Mouse (Mus musculus) hindbrain, embryonic 12.5 days (tissue): ENCODE measurements around the gene Frs2. TPM values are rescaled to one million over a fixed set of nuclear protein-coding genes. Genes with fewer than 3 reads are reported as not detected.
A peak's percentile ranks its signal among the peaks of the same experiment; 100 is the strongest.
"Not testable (repeated sequence)": the region's sequence is repeated elsewhere in the genome, so short reads cannot be mapped to it uniquely, and the experiment has no call there.

Experiments used
- ATAC-seq: fragments of 200-750 bp; cut with Nextera tagmentation; 2 replicates; pipeline ENCODE4 v1.8.0; 2017; ENCODE audit warnings: moderate TSS enrichment; ENCODE audit not compliant: low FRiP score
- H3K27ac ChIP-seq: fragments of 300-500 bp; sonication (generic); 2 replicates; pipeline ENCODE4 v1.5.1; 2016; ENCODE audit warnings: mild to moderate bottlenecking
- H3K27me3 ChIP-seq: fragments of 300-500 bp; sonication (generic); 2 replicates; pipeline ENCODE4 v1.6.1; 2016; ENCODE audit warnings: mild to moderate bottlenecking
- H3K36me3 ChIP-seq: fragments of 300-500 bp; sonication (generic); 2 replicates; pipeline ENCODE4 v1.6.1; 2016; ENCODE audit warnings: mild to moderate bottlenecking
- H3K4me1 ChIP-seq: fragments of 300-500 bp; sonication (generic); 2 replicates; pipeline ENCODE4 v1.6.1; 2016
- H3K4me2 ChIP-seq: fragments of 300-500 bp; sonication (generic); replicated peaks from 2 replicates; pipeline ENCODE4 v1.6.1; 2016; ENCODE audit warnings: mild to moderate bottlenecking
- H3K4me3 ChIP-seq: fragments of 300-500 bp; sonication (generic); 2 replicates; pipeline ENCODE4 v1.5.1; 2016; ENCODE audit warnings: mild to moderate bottlenecking
- H3K9ac ChIP-seq: fragments of 300-500 bp; sonication (generic); 2 replicates; pipeline ENCODE4 v1.6.1; 2016; ENCODE audit warnings: mild to moderate bottlenecking, moderate library complexity
- H3K9me3 ChIP-seq: fragments of 300-500 bp; sonication (generic); replicated peaks from 2 replicates; pipeline ENCODE4 v1.6.1; 2016; ENCODE audit warnings: mild to moderate bottlenecking
- WGBS: fragments of 180-500 bp; shearing (Covaris S2); methylation state at CpG from one replicate; pipeline ENCODE4 v1.1.7; 2016; 5-methylcytosine and 5-hydroxymethylcytosine counted together
- polyA plus RNA-seq: library from polyadenylated mRNA; unstranded; fragments of >200 nt; fragmentation: Nextera tagmentation; extraction: Ambion mirVana; gene quantifications from 2 replicates; pipeline ENCODE4 v1.2.1, GENCODE M21; 2016

Gene Frs2
- polyA plus RNA-seq, 1 experiment from 2014 or later, result 25.3 TPM

GRCm38 (mm10) chr10:117049253-117049652 is 99.1 kb downstream of the Frs2 start:
- H3K9ac ChIP-seq, result no peak overlapping the region
- no peak overlapping the region for H3K27ac ChIP-seq
- no peaks in the 10 kb centered on the region for H3K27me3 ChIP-seq
- no peak for ATAC-seq
- no peak overlapping the region for H3K4me3 ChIP-seq
- no peaks in the 10 kb centered on the region for H3K9me3 ChIP-seq
- no peak overlapping the region for H3K4me2 ChIP-seq
- peaks cover 10% of the 10 kb centered on the region for H3K4me1 ChIP-seq
- 82% methylated on average over 4 of the region's 4 CpGs for WGBS
- H3K36me3 ChIP-seq, result peaks cover 54% of the 10 kb centered on the region

GRCm38 (mm10) chr10:117045175-117046056 is 102.9 kb downstream of the Frs2 start, which contains the start of gene Lrrc10:
TSS of gene Lrrc10 (plus strand) at chr10:117045341.
- Histone ChIP-seq H3K4me3 (no peak within 1 kb of the TSS), H3K36me3 (peaks cover 17% of the 10 kb centered on the region), H3K4me1 (peaks cover 10% of the 10 kb centered on the region), H3K27me3 (no peaks in the 10 kb centered on the region), H3K9me3 (no peaks in the 10 kb centered on the region), H3K9ac (peak within 1 kb of the TSS; percentile 24; the same call in 1 of the 2 replicates), H3K27ac (no peak within 1 kb of the TSS), H3K4me2 (peak within 1 kb of the TSS; percentile 34)
- no peak for ATAC-seq
- 38% methylated on average over 40 of the region's 40 CpGs for WGBS

DNA sequence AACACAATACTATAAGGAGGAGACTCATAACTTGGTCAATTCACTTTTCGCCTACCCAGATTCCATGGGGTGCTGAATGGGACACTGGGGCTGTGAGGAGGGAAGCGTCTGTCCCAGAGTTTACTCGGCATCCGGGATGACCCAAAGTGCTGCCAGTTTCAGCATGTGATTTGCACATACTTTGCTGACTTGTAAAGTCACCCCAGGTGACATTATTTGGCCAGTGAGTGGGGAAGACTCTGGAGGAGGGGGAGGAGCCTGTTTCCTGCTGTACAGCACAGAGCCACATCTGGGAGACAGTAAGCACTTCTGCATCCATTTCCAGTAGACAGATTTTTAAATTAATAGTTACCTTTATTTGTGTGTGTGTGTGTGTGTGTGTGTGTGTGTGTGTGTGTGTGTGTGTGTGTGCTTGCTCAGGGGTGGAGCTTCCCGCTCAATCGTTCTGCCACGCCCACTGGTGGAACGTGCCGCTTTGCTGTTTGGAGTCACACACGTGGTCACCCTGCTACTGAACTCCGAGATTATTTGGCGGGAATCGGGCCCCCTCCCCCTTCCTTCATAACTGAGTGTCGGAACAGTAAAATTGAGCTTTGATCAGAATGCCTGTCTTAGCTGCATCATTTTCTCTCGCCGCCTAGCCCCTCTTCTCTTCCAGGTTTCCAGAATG is 104.7 kb downstream of the Frs2 start:
- H3K36me3 ChIP-seq, H3K9ac ChIP-seq: not testable (repeated sequence)
- WGBS, result 44% methylated on average over 16 of the region's 16 CpGs

GRCm38 (mm10) chr10:117042295-117042694 is 106.0 kb downstream of the Frs2 start:
- no peaks in the 10 kb centered on the region for H3K27me3 ChIP-seq
- WGBS, result 88% methylated on average over 14 of the region's 14 CpGs
- no peak overlapping the region for H3K9ac ChIP-seq
- no peak overlapping the region for H3K4me2 ChIP-seq
- no peak overlapping the region for H3K4me3 ChIP-seq
- no peaks in the 10 kb centered on the region for H3K36me3 ChIP-seq
- H3K9me3 ChIP-seq, result no peaks in the 10 kb centered on the region
- H3K27ac ChIP-seq, result no peak overlapping the region
- H3K4me1 ChIP-seq, result peaks cover 10% of the 10 kb centered on the region
- no peak for ATAC-seq

More for the DNA sequence above, 104.7 kb downstream of the Frs2 start:
- H3K9me3 ChIP-seq, H3K27me3 ChIP-seq, ATAC-seq, H3K27ac ChIP-seq, H3K4me3 ChIP-seq: not testable (repeated sequence)
- peak overlapping the region; percentile 13; the same call in 1 of the 2 replicates for H3K4me2 ChIP-seq
- H3K4me1 ChIP-seq, result peaks cover 10% of the 10 kb centered on the region

DNA sequence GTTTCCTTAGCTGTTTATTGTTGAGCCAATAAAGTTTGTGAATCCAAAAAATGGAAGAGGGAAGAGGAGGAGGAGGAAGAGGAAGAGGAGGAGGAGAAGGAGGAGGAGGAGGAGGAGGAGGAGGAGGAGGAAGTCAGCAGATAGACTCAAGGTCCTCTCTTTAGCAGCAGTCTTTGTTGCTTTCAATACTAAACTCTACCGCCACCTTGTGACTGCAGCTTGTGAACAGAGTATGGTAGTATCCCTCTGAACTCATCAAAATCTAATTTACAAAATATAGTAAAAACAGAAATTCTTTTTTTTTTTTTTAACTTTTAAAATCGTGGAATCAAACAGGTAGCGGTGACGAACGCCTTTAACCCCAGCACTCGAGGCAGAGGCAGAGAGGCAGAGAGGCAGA is 108.0 kb downstream of the Frs2 start:
- ATAC-seq, result no peak
- Histone ChIP-seq H3K9ac (no peak overlapping the region), H3K4me2 (no peak overlapping the region), H3K27me3 (no peaks in the 10 kb centered on the region), H3K4me3 (no peak overlapping the region), H3K4me1 (peaks cover 3% of the 10 kb centered on the region), H3K9me3 (no peaks in the 10 kb centered on the region), H3K27ac (no peak overlapping the region), H3K36me3 (no peaks in the 10 kb centered on the region)
- 66% methylated on average over 6 of the region's 6 CpGs for WGBS

GRCm38 (mm10) chr10:117033785-117034184 is 114.5 kb downstream of the Frs2 start:
- Histone ChIP-seq H3K4me1 (peaks cover 5% of the 10 kb centered on the region), H3K27ac (no peak overlapping the region), H3K27me3 (no peaks in the 10 kb centered on the region), H3K36me3 (no peaks in the 10 kb centered on the region), H3K4me2 (no peak overlapping the region), H3K4me3 (no peak overlapping the region), H3K9me3 (no peaks in the 10 kb centered on the region), H3K9ac (no peak overlapping the region)
- WGBS, result 34% methylated on average over 8 of the region's 8 CpGs
- ATAC-seq, result no peak

GRCm38 (mm10) chr10:117031160-117031559 is 117.2 kb downstream of the Frs2 start:
- Histone ChIP-seq H3K4me3 (no peak overlapping the region), H3K36me3 (no peaks in the 10 kb centered on the region), H3K4me2 (no peak overlapping the region), H3K27me3 (no peaks in the 10 kb centered on the region), H3K27ac (no peak overlapping the region), H3K9me3 (no peaks in the 10 kb centered on the region), H3K9ac (no peak overlapping the region), H3K4me1 (peaks cover 5% of the 10 kb centered on the region)
- 90% methylated on average over 3 of the region's 3 CpGs for WGBS
- ATAC-seq, result no peak

- Histone ChIP-seq H3K4me2 (no peak overlapping the region), H3K4me3 (no peak overlapping the region), H3K27ac (no peak overlapping the region), H3K27me3 (peaks cover 8% of the 10 kb centered on the region; the same call in 1 of the 2 replicates), H3K9ac (no peak overlapping the region), H3K9me3 (no peaks in the 10 kb centered on the region), H3K36me3 (no peaks in the 10 kb centered on the region), H3K4me1 (peaks cover 7% of the 10 kb centered on the region)
- 73% methylated on average over 8 of the region's 8 CpGs for WGBS
- no peak for ATAC-seq
These were observed 122.2 kb downstream of the Frs2 start for GRCm38 (mm10) chr10:117026176-117026575.

DNA sequence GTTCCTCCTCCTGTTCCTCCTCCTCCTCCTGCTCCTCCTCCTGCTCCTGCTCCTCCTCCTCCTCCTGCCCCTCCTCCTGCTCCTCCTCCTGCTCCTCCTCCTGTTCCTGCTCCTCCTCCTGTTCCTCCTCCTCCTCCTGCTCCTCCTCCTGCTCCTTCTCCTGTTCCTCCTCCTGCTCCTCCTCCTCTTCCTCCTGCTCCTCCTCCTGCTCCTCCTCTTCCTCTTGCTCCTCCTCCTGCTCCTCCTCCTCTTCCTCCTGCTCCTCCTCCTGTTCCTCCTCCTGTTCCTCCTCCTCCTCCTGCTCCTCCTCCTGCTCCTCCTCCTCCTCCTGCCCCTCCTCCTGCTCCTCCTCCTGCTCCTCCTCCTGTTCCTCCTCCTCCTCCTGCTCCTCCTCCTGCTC is 122.6 kb downstream of the Frs2 start:
- ATAC-seq, H3K9me3 ChIP-seq: not testable (repeated sequence)

DNA sequence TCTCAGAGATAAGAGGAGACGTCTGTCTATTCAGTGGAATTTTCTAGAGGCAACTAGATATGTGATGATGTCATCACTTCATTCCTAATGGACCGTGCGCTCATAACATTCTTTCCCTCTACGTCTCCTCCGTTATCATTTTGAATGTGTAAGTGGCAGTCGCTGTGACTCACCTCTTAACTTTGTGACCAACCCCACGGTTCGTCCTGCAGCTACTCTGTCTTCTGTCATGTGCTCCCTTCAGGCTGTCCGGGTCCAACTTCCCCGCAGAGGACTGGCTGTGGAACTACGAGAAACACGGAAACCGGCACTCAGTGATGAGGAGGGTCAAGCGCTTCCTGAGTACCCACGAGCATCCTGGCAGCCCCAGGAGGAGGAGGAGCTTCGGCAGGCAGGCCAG is 124.6 kb downstream of the Frs2 start:
- no peak overlapping the region for H3K27ac ChIP-seq
- H3K27me3 ChIP-seq, result peaks cover 8% of the 10 kb centered on the region; the same call in 1 of the 2 replicates
- H3K9me3 ChIP-seq, result no peaks in the 10 kb centered on the region
- no peak for ATAC-seq
- no peaks in the 10 kb centered on the region for H3K36me3 ChIP-seq
- WGBS, result 60% methylated on average over 16 of the region's 16 CpGs
- peak overlapping the region; percentile 23 for H3K4me2 ChIP-seq
- H3K9ac ChIP-seq, result no peak overlapping the region
- no peak overlapping the region for H3K4me3 ChIP-seq
- H3K4me1 ChIP-seq, result peaks cover 13% of the 10 kb centered on the region

More for the DNA sequence above, 122.6 kb downstream of the Frs2 start:
- H3K27ac ChIP-seq, H3K4me2 ChIP-seq, H3K4me3 ChIP-seq, H3K36me3 ChIP-seq, H3K9ac ChIP-seq, H3K27me3 ChIP-seq: not testable (repeated sequence)
- peaks cover 11% of the 10 kb centered on the region for H3K4me1 ChIP-seq

- Histone ChIP-seq H3K4me2 (peak overlapping the region; percentile 11; the same call in 1 of the 2 replicates), H3K9me3 (no peaks in the 10 kb centered on the region), H3K27me3 (peaks cover 8% of the 10 kb centered on the region; the same call in 1 of the 2 replicates), H3K4me1 (peaks cover 22% of the 10 kb centered on the region), H3K27ac (no peak overlapping the region), H3K4me3 (no peak overlapping the region), H3K9ac (no peak overlapping the region), H3K36me3 (no peaks in the 10 kb centered on the region)
- ATAC-seq, result peak; percentile 74
- 22% methylated on average over 21 of the region's 21 CpGs for WGBS
These were observed 127.1 kb downstream of the Frs2 start for GRCm38 (mm10) chr10:117021020-117021754.
